Mouse (Mus musculus) inflammation-experienced regulatory T-cells, adult 6 months (primary cell): ENCODE measurements around the gene Atp1b4. TPM values are rescaled to one million over a fixed set of nuclear protein-coding genes. Genes with fewer than 3 reads are reported as not detected.
"Not testable (repeated sequence)": the region's sequence is repeated elsewhere in the genome, so short reads cannot be mapped to it uniquely, and the experiment has no call there.

Source experiments
- ATAC-seq: one replicate; pipeline ENCODE4 v1.8.0; 2017
- polyA plus RNA-seq, 3 experiments: library from polyadenylated mRNA; unstranded; fragments of 100-300 nt; shearing (Covaris generic); gene quantifications; one replicate each; pipeline ENCODE4 v1.2.1; 2017

Gene Atp1b4
- polyA plus RNA-seq = not detected

DNA sequence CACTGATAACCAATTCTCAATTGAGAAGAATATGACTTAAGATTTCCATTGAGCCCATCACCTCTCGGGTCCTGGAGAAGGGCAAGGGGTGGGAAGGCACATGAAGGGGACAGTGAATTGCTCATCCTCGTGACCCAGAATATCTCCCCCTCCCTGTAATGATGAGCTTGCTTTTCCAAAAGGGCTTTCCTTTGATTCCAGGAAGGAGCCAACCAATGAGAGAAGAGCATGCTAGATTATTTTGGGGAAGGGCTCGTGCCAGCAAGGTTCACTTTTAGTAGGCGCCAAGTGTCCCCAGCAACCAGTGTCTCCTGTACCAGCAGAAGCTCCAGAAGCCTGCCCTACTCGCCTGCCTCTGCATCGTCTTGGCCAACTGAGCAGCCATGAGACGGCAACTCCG is at the start of gene Atp1b4:
TSS of gene Atp1b4 (plus strand) at position 301 of the 400 bp plus-strand sequence.
- ATAC-seq = no peak

DNA sequence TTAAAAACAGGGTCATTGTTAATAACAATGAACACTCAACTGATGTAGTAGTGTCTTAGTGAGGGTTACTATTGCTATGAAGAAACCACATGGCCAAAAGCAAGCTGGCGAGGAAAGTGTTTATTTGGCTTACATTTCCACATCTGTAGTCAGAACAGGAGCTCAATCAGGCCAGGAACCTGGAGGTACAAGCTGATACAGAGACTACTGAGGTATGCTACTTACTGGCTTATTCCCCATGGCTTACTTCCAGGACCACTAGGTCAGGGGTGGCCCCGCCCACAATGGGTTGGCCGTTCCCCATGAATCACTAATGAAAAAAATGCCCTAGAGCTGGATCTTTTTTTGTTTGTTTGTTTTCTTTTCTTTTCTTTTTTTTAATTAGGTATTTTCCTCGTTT is 7.4 kb upstream of the Atp1b4 start:
- ATAC-seq = no peak

DNA sequence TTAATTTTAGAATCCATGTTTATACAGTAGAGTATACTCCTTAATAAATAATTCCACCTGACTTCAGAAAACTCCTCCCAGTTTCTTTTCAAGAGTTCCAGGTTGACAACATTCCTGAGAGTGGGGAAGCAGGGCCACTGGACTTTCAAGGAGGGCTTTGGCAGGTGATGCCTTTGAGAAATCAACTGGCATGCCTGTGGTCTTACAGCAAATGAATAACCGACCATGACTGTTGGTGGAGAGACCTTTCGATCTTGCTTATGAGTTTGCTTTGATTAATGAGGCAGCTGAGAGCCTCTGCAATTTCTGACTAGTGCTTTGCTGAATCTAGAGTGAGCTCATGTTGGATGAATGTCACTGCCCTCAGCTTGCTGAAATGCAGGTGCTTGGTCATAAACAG is 4.9 kb upstream of the Atp1b4 start:
- ATAC-seq = no peak

DNA sequence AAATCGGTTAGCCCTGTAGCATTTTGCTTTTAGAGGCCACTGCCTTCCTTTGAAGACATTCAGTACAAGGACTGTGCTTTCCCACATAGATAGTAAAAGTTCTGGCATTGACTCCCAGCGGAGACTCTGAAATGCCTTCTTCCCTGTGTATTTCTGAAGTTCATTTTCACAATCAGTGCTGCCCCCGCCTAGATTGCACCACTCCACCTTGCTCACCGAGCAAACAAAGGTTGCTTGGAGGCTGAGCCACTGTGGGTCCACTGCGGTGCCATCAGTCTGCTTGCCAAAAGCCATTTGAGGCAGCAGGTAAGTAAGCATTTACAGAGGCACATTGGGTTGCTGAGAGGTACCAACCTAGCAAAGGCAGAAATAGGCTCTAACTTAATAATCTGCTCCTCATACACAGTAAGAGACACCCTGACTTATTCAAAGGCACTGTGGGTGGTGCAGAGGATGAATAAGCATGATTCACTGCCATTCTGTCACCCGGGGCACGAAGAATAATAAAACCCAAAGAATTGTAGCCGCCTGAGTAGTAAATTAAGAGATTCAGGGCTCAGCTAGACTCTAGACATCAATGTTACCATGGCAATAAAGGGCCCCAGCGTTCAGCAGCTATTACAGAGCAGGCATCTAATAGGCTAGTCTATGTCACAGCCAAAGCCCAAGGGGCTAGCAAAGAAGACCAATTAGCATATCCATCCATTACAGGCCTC is 2.9 kb upstream of the Atp1b4 start:
- no peak for ATAC-seq

DNA sequence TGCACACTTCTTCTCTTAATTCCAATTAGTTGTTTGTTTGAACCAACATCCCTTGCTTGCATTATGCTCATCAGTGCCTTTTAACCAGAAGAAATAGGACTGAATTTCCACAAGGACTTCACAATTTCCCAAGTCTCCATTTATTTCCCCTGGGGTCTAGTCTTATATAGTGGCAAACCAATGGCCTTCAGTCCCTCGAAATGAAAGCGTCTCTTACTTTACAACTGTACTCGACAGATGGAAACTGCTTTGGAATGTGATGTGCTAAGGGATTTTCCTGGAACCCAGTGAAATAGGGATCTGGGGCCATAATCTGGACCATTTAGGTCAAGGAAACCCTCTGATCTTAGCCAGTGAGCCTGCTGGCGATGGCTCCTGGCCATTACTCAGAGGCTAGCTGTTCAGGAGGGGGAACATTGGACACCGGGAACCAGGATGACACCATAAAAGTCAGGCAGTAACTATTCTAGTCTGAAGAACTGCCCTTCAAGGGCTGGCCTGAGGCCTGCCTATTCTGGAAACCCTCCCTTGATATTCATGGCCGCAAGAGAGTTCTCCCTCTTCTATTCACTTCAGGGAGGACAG is 2.3 kb upstream of the Atp1b4 start:
- ATAC-seq = no peak

DNA sequence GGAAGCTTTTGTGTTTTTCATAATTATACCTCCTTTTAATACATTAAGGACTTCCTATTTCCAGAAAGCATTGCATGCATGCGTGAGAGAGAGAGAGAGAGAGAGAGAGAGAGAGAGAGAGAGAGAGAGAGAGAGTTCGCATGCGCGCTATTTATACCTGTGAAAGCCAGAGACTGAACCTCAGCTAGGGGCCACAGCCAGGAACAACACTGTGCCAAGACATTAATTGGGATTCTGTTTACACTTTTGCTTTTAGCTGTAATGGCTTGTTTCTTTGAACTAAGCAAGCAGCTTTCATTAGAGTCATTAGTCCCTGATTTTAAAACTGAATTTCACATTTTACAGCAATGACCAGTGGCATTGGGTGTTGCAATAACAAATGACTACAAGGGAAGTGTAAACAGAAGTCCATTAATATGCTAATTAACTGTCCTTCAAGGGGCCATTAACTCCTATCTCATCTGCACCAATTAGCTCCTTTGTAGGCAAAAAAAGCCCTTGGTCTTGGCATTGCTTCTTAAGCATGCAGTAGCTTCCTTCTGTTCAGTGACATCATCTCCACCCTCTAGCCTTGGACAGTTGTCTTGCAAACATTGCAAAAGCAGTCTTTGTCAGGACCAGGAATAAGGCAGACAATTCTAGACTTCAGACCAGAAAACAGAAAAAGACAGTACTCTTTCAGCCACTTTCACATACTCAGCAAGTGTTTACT is 14.9 kb downstream of the Atp1b4 start:
- ATAC-seq = no peak

DNA sequence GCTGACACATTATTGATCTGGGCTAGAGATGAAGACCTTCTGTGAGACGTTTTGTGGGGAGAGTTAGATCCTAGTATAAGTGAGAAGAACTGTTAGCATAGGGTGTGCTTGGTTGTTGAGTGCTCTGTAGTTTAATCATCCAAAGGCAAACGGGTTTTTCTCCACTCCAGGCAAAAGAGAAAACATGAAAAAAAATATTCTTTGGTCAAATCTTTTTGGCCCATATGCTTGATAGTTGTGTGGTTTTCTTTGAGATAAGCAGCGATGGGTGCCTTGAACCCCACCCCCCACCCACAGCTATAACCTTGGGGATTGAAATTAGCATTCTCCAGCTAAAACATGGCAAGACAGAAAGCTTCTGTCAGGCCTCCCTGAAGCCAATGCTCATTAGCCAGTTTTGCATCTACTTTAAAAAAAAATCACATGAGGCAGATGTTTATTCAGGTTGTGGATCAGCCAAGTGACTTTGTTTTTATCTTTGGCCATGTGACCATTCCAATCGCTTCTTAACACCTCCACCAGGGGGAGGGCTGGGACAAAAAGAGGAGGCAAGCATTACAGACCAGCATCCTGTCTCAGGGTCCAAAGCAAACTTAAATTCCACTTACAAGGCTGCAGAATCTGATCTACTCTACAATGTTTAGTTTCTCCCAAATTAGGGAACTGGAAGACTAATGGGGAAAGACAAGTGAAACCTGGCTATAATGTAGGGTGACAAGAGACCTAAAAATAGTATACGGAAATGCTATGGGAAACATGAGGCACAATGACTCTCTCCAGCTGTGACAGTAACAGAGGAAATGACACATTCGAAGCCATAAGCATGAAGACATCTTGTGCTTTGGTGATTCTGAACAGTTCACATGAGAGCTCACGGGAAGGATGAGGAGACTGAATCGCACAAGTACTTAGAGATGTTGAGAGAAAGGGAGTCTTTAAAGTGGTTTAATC is 18.6 kb downstream of the Atp1b4 start:
- no peak for ATAC-seq

DNA sequence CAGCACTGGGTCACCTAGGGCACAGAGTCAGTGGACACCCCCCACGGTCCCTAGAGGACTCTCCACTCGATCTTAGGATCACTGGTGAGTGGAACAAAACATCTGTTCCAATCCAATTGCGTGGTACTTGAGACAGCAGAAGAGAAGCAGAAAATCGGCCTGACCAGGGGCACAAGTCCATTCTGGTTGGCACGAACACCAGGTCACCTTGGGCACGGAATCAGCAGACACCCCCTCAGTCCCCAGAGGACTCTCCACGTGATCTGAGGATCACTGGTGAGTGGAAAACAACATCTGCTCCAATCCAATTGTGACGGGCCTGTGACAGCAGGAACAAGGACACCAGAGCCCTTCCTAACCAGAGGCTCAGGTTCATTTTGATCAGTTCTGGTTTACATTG is 46.0 kb downstream of the Atp1b4 start:
- ATAC-seq = no peak

DNA sequence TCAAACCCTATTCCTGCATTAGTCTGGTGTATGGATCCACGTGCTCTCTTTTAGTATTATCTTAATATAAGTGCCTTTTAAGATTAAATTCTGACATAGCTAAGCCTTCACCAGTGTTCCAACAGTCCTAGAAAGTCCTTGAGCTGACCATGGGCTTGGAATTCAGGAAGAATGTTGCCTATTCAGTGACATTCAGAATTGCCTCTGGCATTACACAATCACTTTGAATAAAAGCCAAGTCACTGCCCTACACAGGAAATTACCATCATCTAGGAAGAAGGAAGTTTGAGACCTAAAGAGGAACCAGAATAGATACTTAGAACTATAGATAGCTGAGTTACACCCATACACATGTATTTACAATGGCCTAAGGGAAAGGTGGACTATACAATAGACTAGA is 48.6 kb downstream of the Atp1b4 start:
- not testable (repeated sequence) for ATAC-seq

DNA sequence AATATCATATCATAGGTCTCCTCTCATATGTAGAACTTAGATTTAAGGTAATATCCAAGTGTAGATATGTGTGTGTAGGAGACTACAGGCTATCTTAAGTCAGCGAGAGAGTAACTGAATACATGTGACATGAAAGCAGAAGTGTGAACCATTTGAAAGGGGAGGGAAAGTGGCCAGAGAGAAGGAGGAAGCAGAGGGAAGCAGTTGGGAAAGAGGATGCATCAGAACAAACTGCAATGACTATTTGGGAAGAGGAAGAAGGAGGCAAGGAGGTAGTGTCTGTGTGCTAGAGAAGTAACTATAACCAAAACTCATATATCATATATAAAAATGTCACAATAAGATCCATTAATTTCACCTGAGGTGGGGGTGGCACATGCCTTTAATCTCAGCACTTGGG is 57.2 kb downstream of the Atp1b4 start:
- ATAC-seq = not testable (repeated sequence)

Other genes starting within 250 kb of the Atp1b4 start
- gene Rhox10, start 249.7 kb upstream of the Atp1b4 start, polyA plus RNA-seq = not detected
- gene Rhox11, start 231.0 kb upstream of the Atp1b4 start, polyA plus RNA-seq = not detected
- gene Rhox12, start 205.3 kb upstream of the Atp1b4 start, polyA plus RNA-seq = not detected
- not detected for gene Rhox13, start 195.0 kb upstream of the Atp1b4 start, polyA plus RNA-seq
- 1 to 10 TPM; 1.4 to 1.9 (median 1.5) TPM for gene Zbtb33, start 126.4 kb upstream of the Atp1b4 start, polyA plus RNA-seq
- 1 to 10 TPM; 3.2 to 5.9 (median 5.8) TPM for gene Tmem255a, start 63.7 kb upstream of the Atp1b4 start, polyA plus RNA-seq
- gene Lamp2, start 140.3 kb downstream of the Atp1b4 start, polyA plus RNA-seq = 100 to 1,000 TPM in 1 of 3 experiments, 10 to 100 TPM in 2; 55.0 to 106 (median 76.3) TPM